Mouse (Mus musculus) CH12.LX (cell line): ENCODE measurements around the gene Kdm7a. TPM values are rescaled to one million over a fixed set of nuclear protein-coding genes. Genes with fewer than 3 reads are reported as not detected.

Source experiments
- DNase-seq: peaks from one replicate; pipeline ENCODE4 v3.0.0-alpha.2; 2013; ENCODE audit errors: extremely low read depth
- H3K27ac ChIP-seq: 2 replicates; pipeline ENCODE4 v1.5.1; 2012; ENCODE audit warnings: low read depth, mild to moderate bottlenecking, control low read depth, moderate library complexity; ENCODE audit not compliant: insufficient read depth
- H3K27me3 ChIP-seq: replicated peaks from 2 replicates; pipeline ENCODE3; 2012; ENCODE audit warnings: inconsistent platforms
- H3K36me3 ChIP-seq, 2 experiments: replicated peaks in 1 of 2; 2 replicates each; pipeline versions ENCODE3 to v1.6.1; 2012; ENCODE audit warnings: inconsistent platforms in 1 of 2, low read length in 1 of 2, mild to moderate bottlenecking in 1 of 2, mixed read lengths in 1 of 2, moderate library complexity in 1 of 2; ENCODE audit not compliant: control insufficient read depth in 1 of 2, insufficient read depth in 1 of 2
- H3K4me1 ChIP-seq, 2 experiments: 2 replicates each; pipeline ENCODE4 v1.6.1; 2012; ENCODE audit warnings: inconsistent platforms in 1 of 2, moderate library complexity in 1 of 2; ENCODE audit not compliant: insufficient read depth in 2 of 2, control insufficient read depth in 1 of 2
- H3K4me2 ChIP-seq: 2 replicates; pipeline ENCODE4 v1.6.1; 2012; ENCODE audit warnings: low read depth, mild to moderate bottlenecking, control low read depth; ENCODE audit not compliant: poor library complexity, insufficient read depth, severe bottlenecking
- H3K4me3 ChIP-seq, 3 experiments: fragments of 150-350 bp in 1 of 3; sonication (generic) in 1 of 3; replicated peaks in 1 of 3; 2 replicates each; pipeline versions ENCODE3 to v1.5.1; 2011 to 2012; ENCODE audit warnings: low read depth in 2 of 3, low read length in 2 of 3, mild to moderate bottlenecking in 2 of 3, moderate library complexity in 2 of 3, control low read depth in 1 of 3, improper control_type of control experiment in 1 of 3, inconsistent platforms in 1 of 3, mixed read lengths in 1 of 3; ENCODE audit not compliant: poor library complexity in 1 of 3
- H3K79me2 ChIP-seq: replicated peaks from 2 replicates; pipeline ENCODE4 v1.6.1; 2012; ENCODE audit warnings: mild to moderate bottlenecking, moderate library complexity; ENCODE audit not compliant: control insufficient read depth, poor library complexity, insufficient read depth, severe bottlenecking; ENCODE audit errors: extremely low read depth
- H3K9ac ChIP-seq: 2 replicates; pipeline ENCODE4 v1.6.1; 2012; ENCODE audit warnings: low read depth, mild to moderate bottlenecking, control low read depth, moderate library complexity; ENCODE audit not compliant: insufficient read depth
- H3K9me3 ChIP-seq: replicated peaks from 2 replicates; pipeline ENCODE3; 2012; ENCODE audit warnings: low read length, inconsistent platforms, mixed read lengths
- CHD2 ChIP-seq: IDR thresholded peaks from 2 replicates; pipeline ENCODE4 v1.6.1; 2011; ENCODE audit warnings: low read length, improper control_type of control experiment
- CTCF ChIP-seq, 2 experiments: IDR thresholded peaks in 1 of 2; conservative IDR thresholded peaks in 1 of 2; 2 replicates each; pipeline ENCODE4 v1.5.1; 2011 to 2012; ENCODE audit warnings: low read depth in 2 of 2, low read length in 2 of 2, improper control_type of control experiment in 1 of 2, inconsistent platforms in 1 of 2, mild to moderate bottlenecking in 1 of 2, moderate library complexity in 1 of 2
- KAT2A ChIP-seq: IDR thresholded peaks from 2 replicates; pipeline ENCODE4 v1.6.1; 2012; ENCODE audit warnings: low read length, improper control_type of control experiment, inconsistent platforms; ENCODE audit not compliant: insufficient replicate concordance
- MEF2A ChIP-seq: IDR thresholded peaks from 2 replicates; pipeline ENCODE4 v1.6.1; 2014; ENCODE audit warnings: low read depth, mild to moderate bottlenecking, inconsistent platforms, low read length, improper control_type of control experiment, borderline replicate concordance
- POLR2A ChIP-seq: IDR thresholded peaks from 2 replicates; pipeline ENCODE4 v1.6.1; 2011; ENCODE audit warnings: low read depth, mild to moderate bottlenecking, improper control_type of control experiment, low read length
- POLR2AphosphoS2 ChIP-seq: IDR thresholded peaks from 2 replicates; pipeline ENCODE4 v1.6.1; 2011; ENCODE audit warnings: low read depth, low read length, improper control_type of control experiment
- RAD21 ChIP-seq: IDR thresholded peaks from 2 replicates; pipeline ENCODE4 v1.6.1; 2011; ENCODE audit warnings: low read depth, mild to moderate bottlenecking, low read length, improper control_type of control experiment, moderate library complexity
- SMC3 ChIP-seq: IDR thresholded peaks from 2 replicates; pipeline ENCODE4 v1.6.1; 2011; ENCODE audit warnings: low read depth, low read length, improper control_type of control experiment
- USF1 ChIP-seq: IDR thresholded peaks from 2 replicates; pipeline ENCODE4 v1.6.1; 2014; ENCODE audit warnings: low read depth, mild to moderate bottlenecking, inconsistent platforms, low read length, improper control_type of control experiment
- ZC3H11A ChIP-seq: IDR thresholded peaks from 2 replicates; pipeline ENCODE4 v1.6.1; 2012; ENCODE audit warnings: low read depth, mild to moderate bottlenecking, inconsistent platforms, low read length, improper control_type of control experiment
- ZNF384 ChIP-seq: IDR thresholded peaks from 2 replicates; pipeline ENCODE4 v1.6.1; 2012; ENCODE audit warnings: low read depth, low read length, improper control_type of control experiment, inconsistent platforms
- dilution Hi-C: fragments of 300-500 bp; cut with MboI; formaldehyde crosslinking; loops from 2 replicates; pipeline ENCODE4 v1.14.3; 2020; ENCODE audit warnings: low sequenced_read_pairs; ENCODE audit not compliant: extremely low pct_unique_long_range_greater_than_20kb, extremely low pct_ligation_motif_present
- in situ Hi-C: fragments of 300-500 bp; cut with MboI; formaldehyde crosslinking; loops from 3 replicates; pipeline ENCODE4 v1.14.3; 2019; ENCODE audit warnings: low sequenced_read_pairs, low pct_ligation_motif_present, low pct_unique_long_range_greater_than_20kb, mixed read lengths
- polyA plus RNA-seq: library from polyadenylated mRNA; unstranded; fragments of >175 nt; gene quantifications from 2 replicates; pipeline ENCODE4 v1.2.1, GENCODE M21; 2012; ENCODE audit warnings: low read depth; ENCODE audit not compliant: insufficient read length
- total RNA-seq, 2 experiments: library from RNA; depleted of rRNA; stranded (reverse); fragments of 300-350 nt in 1 of 2; fragments of >200 nt in 1 of 2; gene quantifications; 2 replicates each; pipeline ENCODE4 v1.2.3; 2012 to 2014

Gene Kdm7a
- total and polyA plus RNA-seq, 3 experiments: 1.6 to 2.1 (median 1.7) TPM

DNA sequence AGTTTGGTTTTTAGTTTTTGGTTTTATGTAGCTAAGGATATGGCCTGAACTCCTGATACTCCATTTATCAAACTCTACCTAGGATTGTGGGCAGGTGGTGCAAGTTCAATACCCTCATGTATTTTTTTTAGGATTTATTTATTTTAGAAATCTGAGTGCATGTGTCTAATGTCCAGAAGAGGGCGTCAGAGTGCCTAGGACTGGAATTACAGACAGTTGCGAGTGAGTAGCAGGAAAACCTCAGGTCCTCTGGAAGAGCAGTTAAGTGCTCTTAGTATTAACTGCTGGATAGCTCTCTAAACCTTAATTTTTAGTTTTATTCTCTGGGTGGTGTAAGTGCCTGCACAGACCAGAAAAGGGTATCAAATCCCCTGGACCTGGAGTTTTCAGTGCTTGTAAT is 19.4 kb downstream of the Kdm7a start:
- dilution Hi-C loops: no loop called here
- DNase-seq: peak; percentile 33
- TF ChIP-seq CHD2: no peak
- peak; percentile 46 to 61; a peak in 3 of 4 replicates for TF ChIP-seq CTCF (conservative IDR thresholded peaks at IDR 0.05 in 1 of 2, IDR thresholded peaks at IDR 0.05 in 1 of 2; ENCODE audit: low read depth in 2 of 2, low read length in 2 of 2)
- peak; percentile 60 for TF ChIP-seq RAD21
- no peak for TF ChIP-seq MEF2A
- TF ChIP-seq SMC3: peak; percentile 56
- no peak for TF ChIP-seq KAT2A
- TF ChIP-seq ZNF384: no peak
- H3K4me3 ChIP-seq: no peak overlapping the region
- H3K4me1 ChIP-seq: no peaks in the 10 kb centered on the region
- no peak overlapping the region for H3K27ac ChIP-seq
- no peaks in the 10 kb centered on the region for H3K27me3 ChIP-seq
- no peak overlapping the region for H3K9ac ChIP-seq
- in situ Hi-C loops: no loop called here
- H3K4me2 ChIP-seq: no peak overlapping the region
- no peaks in the 10 kb centered on the region; the same call in 1 of the 2 replicates for H3K79me2 ChIP-seq
- no peaks in the 10 kb centered on the region for H3K36me3 ChIP-seq
- H3K9me3 ChIP-seq: peaks cover 2% of the 10 kb centered on the region

DNA sequence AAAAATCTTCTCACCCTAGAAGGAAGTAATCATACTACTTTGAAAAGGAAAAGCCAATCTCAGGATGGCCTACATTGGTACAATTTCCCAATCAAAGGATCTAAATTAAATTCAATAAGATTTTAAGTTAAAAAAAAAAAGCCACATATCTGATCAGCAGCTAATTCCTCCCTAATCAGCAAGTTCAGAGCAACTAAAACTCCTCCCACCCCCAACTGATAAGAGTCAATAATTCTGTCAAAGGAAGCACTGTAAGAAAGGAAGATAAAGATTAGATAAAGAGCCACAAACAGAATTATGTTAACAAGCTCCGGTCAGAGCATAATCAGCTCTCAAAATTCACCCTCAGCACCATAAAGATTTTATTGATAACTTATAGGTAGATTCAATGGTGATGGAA is 37.5 kb downstream of the Kdm7a start:
- no peaks in the 10 kb centered on the region for H3K79me2 ChIP-seq
- H3K4me1 ChIP-seq: peaks cover 0 to 12% of the 10 kb centered on the region in 2 experiments; a peak in 1 of 4 replicates
- DNase-seq: no peak
- H3K27ac ChIP-seq: no peak overlapping the region
- TF ChIP-seq MEF2A (no peak), POLR2AphosphoS2 (no peak), USF1 (no peak), POLR2A (no peak), ZC3H11A (no peak)
- no peak overlapping the region for H3K9ac ChIP-seq
- in situ Hi-C loops: no loop called here
- H3K9me3 ChIP-seq: no peaks in the 10 kb centered on the region
- H3K4me3 ChIP-seq: no peak overlapping the region
- dilution Hi-C loops: no loop called here
- H3K36me3 ChIP-seq: peaks cover 0 to 13% of the 10 kb centered on the region in 2 experiments
- H3K4me2 ChIP-seq: no peak overlapping the region
- H3K27me3 ChIP-seq: no peaks in the 10 kb centered on the region

DNA sequence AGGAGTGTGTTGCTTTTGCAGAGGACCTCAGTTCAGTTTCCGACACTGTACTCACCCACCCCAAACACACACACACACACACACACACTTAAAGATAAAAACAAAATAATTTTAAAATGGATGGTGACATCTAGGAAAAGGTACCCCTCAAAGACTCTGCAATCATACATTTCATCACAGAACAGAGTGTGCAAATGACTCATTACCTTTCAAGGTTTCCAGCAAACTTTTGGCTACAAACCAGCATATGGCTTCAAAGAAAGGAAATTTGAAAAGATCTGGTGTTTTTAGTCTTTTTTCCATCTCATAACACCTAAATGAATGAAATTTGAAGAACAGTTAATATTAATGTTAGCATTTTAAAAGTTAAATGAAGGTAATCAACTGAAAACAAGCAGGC is 41.7 kb downstream of the Kdm7a start:
- H3K9me3 ChIP-seq: no peaks in the 10 kb centered on the region
- no peak overlapping the region for H3K9ac ChIP-seq
- in situ Hi-C loops: no loop called here
- H3K4me3 ChIP-seq: no peak overlapping the region
- dilution Hi-C loops: no loop called here
- peaks cover 0 to 7% of the 10 kb centered on the region in 2 experiments; a peak in 1 of 4 replicates for H3K4me1 ChIP-seq
- no peak for TF ChIP-seq RAD21
- H3K79me2 ChIP-seq: no peaks in the 10 kb centered on the region
- H3K27me3 ChIP-seq: no peaks in the 10 kb centered on the region
- H3K4me2 ChIP-seq: no peak overlapping the region
- DNase-seq: no peak
- H3K36me3 ChIP-seq: peaks cover 0 to 16% of the 10 kb centered on the region in 2 experiments
- H3K27ac ChIP-seq: no peak overlapping the region
